Mouse (Mus musculus) kidney, postnatal 0 days (tissue): ENCODE measurements at regions not wholly inside any gene's neighbourhood (a gene's known extent, or its start where the extent isn't known, plus 50 kb on each side); places are given as distances from the start of the nearest gene placed in this dataset.

Source experiments
- ATAC-seq: fragments of 200-750 bp; cut with Nextera tagmentation; replicated peaks from 2 replicates; pipeline ENCODE4 v1.8.0; 2017; ENCODE audit warnings: low read depth, moderate number of reproducible peaks, moderate TSS enrichment, moderate library complexity; ENCODE audit not compliant: low FRiP score
- DNase-seq: peaks from one replicate; pipeline ENCODE4 v3.0.0-alpha.2; 2016; ENCODE audit warnings: low spot score
- H3K27ac ChIP-seq: fragments of 300-500 bp; sonication (generic); 2 replicates; pipeline ENCODE4 v1.5.1; 2014; ENCODE audit warnings: mild to moderate bottlenecking
- H3K27me3 ChIP-seq: fragments of 300-500 bp; sonication (generic); 2 replicates; pipeline ENCODE4 v1.6.1; 2014; ENCODE audit warnings: low read length, mixed read lengths; ENCODE audit not compliant: insufficient read depth
- H3K36me3 ChIP-seq: fragments of 300-500 bp; sonication (generic); 2 replicates; pipeline ENCODE4 v1.6.1; 2014; ENCODE audit warnings: low read length, mixed read lengths; ENCODE audit not compliant: insufficient read depth
- H3K4me1 ChIP-seq: fragments of 300-500 bp; sonication (generic); replicated peaks from 2 replicates; pipeline ENCODE4 v1.6.1; 2014; ENCODE audit warnings: antibody characterized with exemption, low read length, mixed read lengths; ENCODE audit not compliant: insufficient read depth
- H3K4me2 ChIP-seq: fragments of 300-500 bp; sonication (generic); 2 replicates; pipeline ENCODE4 v1.6.1; 2014; ENCODE audit warnings: mild to moderate bottlenecking, low read length, moderate library complexity, mixed read lengths
- H3K4me3 ChIP-seq: fragments of 300-500 bp; sonication (generic); replicated peaks from 2 replicates; pipeline ENCODE4 v1.5.1; 2014; ENCODE audit warnings: low read depth, low read length
- H3K9ac ChIP-seq: fragments of 300-500 bp; sonication (generic); 2 replicates; pipeline ENCODE4 v1.6.1; 2014; ENCODE audit warnings: low read depth, low read length
- H3K9me3 ChIP-seq: fragments of 300-500 bp; sonication (generic); replicated peaks from 2 replicates; pipeline ENCODE4 v1.6.1; 2016; ENCODE audit warnings: low read length, inconsistent platforms, mixed read lengths
- CTCF ChIP-seq: IDR thresholded peaks from 2 replicates; pipeline ENCODE4 v1.5.1; 2016; ENCODE audit warnings: antibody characterized with exemption, low read depth, mild to moderate bottlenecking, moderate library complexity
- WGBS: fragments of 180-500 bp; shearing (Covaris S2); extraction: QIAGEN DNeasy Blood & Tissue Kit; methylation state at CpG from one replicate; pipeline ENCODE4 v1.1.7; 2014; 5-methylcytosine and 5-hydroxymethylcytosine counted together

DNA sequence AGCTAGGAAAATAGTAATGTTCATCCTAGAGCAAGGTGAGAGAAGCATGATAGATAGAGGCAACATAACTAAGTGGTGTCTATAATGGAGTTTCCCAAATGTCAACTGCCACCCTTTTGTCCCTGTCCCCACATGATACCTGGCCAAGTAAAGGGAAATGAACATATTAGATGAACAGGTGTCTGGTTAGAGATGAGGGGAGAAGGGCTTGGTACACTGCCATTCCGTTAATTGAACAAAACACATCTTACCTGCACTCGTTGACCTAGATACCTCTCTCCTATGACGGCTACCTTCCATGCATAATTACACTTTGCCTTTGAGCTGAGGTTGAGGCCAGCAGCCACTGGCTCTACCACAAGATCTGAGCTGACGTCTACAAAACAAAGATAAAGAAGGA is 677.4 kb downstream of the Epm2a start:
- H3K4me3 ChIP-seq: no peak overlapping the region
- no peaks in the 10 kb centered on the region for H3K4me1 ChIP-seq
- no peak overlapping the region for H3K4me2 ChIP-seq
- no peaks in the 10 kb centered on the region for H3K36me3 ChIP-seq
- no peaks in the 10 kb centered on the region for H3K9me3 ChIP-seq
- no peak overlapping the region for H3K9ac ChIP-seq
- TF ChIP-seq CTCF: no peak
- no peak for DNase-seq
- no peaks in the 10 kb centered on the region for H3K27me3 ChIP-seq
- WGBS: 85% methylated on average over 4 of the region's 4 CpGs
- no peak for ATAC-seq
- H3K27ac ChIP-seq: no peak overlapping the region

DNA sequence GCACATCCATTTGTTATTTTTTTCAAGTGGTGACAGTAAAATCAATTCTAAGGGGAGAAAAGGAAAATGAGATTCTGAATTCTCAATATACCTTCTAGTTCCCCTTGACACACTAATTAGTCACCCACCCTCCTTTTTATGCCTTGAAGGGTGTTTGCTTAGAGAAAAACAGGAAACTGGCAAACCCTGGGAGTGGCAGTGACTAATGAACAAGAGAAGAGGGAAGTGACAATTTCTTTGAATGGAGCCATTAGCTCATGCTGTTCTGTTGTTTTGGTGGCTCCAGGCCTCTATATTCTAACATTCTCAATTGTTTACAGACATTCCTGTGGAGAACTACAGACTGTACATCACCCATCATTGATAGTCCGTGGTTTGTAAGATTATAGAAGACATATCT is 692.0 kb downstream of the Epm2a start:
- H3K9ac ChIP-seq: no peak overlapping the region
- H3K4me3 ChIP-seq: no peak overlapping the region
- ATAC-seq: no peak
- 61% methylated on average over 1 of the region's 1 CpGs for WGBS
- H3K9me3 ChIP-seq: no peaks in the 10 kb centered on the region
- no peak overlapping the region for H3K4me2 ChIP-seq
- no peaks in the 10 kb centered on the region for H3K27me3 ChIP-seq
- H3K4me1 ChIP-seq: no peaks in the 10 kb centered on the region
- H3K36me3 ChIP-seq: no peaks in the 10 kb centered on the region
- no peak for TF ChIP-seq CTCF
- no peak for DNase-seq
- H3K27ac ChIP-seq: no peak overlapping the region

DNA sequence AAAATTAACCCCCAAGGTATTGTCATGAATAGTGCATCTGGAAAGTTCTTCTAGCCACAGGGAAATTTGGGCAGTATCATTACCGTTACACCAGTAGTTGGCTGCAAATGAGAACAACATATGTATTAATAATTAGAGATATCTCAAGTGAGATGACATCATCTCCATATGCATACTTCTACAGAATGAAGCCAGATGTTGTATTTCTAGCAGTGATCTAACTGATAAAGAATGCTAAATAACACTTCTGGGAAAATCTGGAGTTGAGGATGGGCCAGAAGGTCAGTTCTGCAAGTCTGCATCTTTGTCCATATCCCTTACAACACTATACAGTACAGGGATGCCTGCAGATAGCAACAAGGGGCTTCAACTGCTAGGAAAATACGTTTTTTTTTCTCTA is 702.7 kb downstream of the Epm2a start:
- 59% methylated on average over 2 of the region's 2 CpGs for WGBS
- no peaks in the 10 kb centered on the region for H3K27me3 ChIP-seq
- no peak for TF ChIP-seq CTCF
- H3K4me2 ChIP-seq: no peak overlapping the region
- ATAC-seq (no peak), DNase-seq (no peak)
- H3K9me3 ChIP-seq: no peaks in the 10 kb centered on the region
- H3K4me3 ChIP-seq: no peak overlapping the region
- H3K27ac ChIP-seq: no peak overlapping the region
- no peaks in the 10 kb centered on the region for H3K36me3 ChIP-seq
- no peak overlapping the region for H3K9ac ChIP-seq
- H3K4me1 ChIP-seq: no peaks in the 10 kb centered on the region

DNA sequence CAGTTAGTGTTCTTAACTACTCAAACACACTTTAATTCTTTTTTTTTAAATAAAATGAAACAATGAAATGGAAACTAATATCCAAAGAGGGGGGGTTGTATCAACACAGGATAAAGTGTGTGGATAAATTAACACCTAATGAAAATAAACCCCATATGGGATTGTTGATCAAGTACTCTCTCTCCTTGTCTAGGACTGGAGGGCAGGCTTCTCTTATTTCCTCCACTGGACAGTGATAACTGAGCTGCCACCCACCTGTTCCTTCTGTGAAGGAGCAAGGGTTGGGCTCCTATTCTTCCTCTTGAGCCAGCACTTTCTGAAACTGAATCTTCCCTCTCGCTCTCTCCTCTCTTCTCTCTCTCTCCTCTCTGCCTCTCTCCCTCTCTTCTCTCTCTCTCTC is 716.5 kb downstream of the Epm2a start:
- Histone ChIP-seq H3K9ac (no peak overlapping the region), H3K4me3 (no peak overlapping the region), H3K27ac (no peak overlapping the region), H3K4me1 (no peaks in the 10 kb centered on the region), H3K4me2 (no peak overlapping the region), H3K36me3 (no peaks in the 10 kb centered on the region), H3K9me3 (no peaks in the 10 kb centered on the region), H3K27me3 (no peaks in the 10 kb centered on the region)
- ATAC-seq: no peak
- 30% methylated on average over 1 of the region's 1 CpGs for WGBS
- DNase-seq: peak; percentile 69
- TF ChIP-seq CTCF: no peak

DNA sequence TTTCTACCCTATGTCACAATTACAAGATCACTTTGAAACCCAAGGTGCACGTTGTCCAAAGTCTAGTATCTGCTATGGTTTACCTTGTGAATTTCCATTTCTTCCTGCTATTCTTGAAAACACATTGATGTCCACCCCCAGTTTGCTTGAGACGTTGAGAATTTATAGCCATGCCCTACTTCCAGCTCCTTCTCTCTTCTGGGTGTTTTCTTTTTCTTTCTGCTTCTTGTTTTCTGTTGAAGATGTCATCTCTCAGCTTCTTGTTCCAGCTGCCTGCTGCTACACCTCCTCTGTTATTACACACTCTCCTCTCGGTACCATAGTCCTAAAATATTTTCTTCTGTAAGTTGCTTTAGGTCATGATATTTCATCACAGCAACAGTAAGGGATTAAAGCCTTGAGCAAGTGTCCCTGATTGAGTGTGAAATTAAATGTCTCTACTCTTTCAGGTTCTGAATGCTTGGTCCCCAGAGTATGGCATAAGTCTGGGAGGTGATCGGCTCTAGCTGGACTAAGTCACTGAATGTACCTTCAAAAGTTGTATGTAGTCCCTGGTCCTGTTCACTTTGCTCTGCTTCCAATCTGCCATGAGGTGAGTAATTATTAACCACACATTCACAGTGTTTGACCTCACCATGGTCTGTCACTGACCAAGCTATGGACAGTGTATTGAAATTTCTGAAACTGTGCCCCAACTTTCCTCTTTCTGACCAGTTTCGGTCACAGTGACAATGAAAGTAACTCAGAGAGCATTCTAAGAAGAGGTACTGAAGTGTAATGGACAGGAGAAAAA is 718.1 kb downstream of the Epm2a start:
- H3K9me3 ChIP-seq: no peaks in the 10 kb centered on the region
- no peak overlapping the region for H3K4me2 ChIP-seq
- no peak for TF ChIP-seq CTCF
- H3K36me3 ChIP-seq: no peaks in the 10 kb centered on the region
- H3K4me3 ChIP-seq: no peak overlapping the region
- no peak overlapping the region for H3K27ac ChIP-seq
- no peak overlapping the region for H3K9ac ChIP-seq
- WGBS: 64% methylated on average over 5 of the region's 5 CpGs
- DNase-seq (no peak), ATAC-seq (no peak)
- no peaks in the 10 kb centered on the region for H3K4me1 ChIP-seq
- no peaks in the 10 kb centered on the region for H3K27me3 ChIP-seq

DNA sequence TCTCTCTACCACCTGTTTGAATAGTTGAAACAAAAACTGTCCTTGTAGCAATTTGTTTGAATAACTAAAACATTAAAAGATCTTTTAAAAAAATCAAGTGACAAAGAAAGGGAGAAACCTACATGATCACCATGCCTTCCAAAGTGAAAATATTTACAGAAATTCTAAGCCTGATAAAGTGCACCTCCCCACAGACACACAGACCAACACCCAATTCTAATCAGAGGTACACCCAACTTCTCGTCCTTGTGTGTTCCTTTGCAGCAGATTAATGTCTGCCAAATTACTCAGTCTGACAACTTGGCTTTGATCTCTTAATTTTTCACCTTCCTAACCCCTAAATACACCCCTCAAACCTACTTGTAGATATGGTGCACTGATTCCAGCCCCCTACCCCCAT is 719.1 kb downstream of the Epm2a start:
- Histone ChIP-seq H3K4me1 (no peaks in the 10 kb centered on the region), H3K4me3 (no peak overlapping the region), H3K27ac (no peak overlapping the region), H3K4me2 (no peak overlapping the region), H3K9me3 (no peaks in the 10 kb centered on the region), H3K27me3 (no peaks in the 10 kb centered on the region), H3K36me3 (no peaks in the 10 kb centered on the region), H3K9ac (no peak overlapping the region)
- no peak for ATAC-seq
- no peak for TF ChIP-seq CTCF
- DNase-seq: no peak
- 35% methylated on average over 1 of the region's 1 CpGs for WGBS

DNA sequence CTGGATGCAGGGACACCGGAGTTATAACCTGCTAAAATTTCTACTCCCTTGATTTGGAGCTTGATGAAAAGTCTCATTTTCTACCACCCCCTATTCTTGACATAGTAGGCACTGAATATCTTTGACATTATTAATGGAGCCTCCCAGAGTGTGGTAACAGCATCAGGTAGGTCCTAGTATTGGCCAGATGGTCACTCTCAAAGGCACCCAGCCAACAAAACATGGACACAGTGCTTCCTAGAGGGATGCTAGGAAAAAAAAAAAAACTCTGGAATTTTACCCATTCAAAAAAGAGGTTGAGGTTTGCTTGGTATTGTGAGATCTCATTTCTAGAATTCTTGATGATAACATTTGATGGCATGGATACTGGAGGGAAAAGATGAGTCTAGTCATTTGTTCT is 740.8 kb downstream of the Epm2a start:
- no peak for ATAC-seq
- TF ChIP-seq CTCF: no peak
- Histone ChIP-seq H3K4me2 (no peak overlapping the region), H3K27me3 (no peaks in the 10 kb centered on the region), H3K4me3 (no peak overlapping the region), H3K9me3 (no peaks in the 10 kb centered on the region), H3K27ac (no peak overlapping the region), H3K9ac (no peak overlapping the region), H3K36me3 (no peaks in the 10 kb centered on the region), H3K4me1 (no peaks in the 10 kb centered on the region)
- no peak for DNase-seq
- 92% methylated on average over 1 of the region's 1 CpGs for WGBS
